Mouse (Mus musculus): Measurements from ENCODE around the gene Tgoln1.

DNA sequence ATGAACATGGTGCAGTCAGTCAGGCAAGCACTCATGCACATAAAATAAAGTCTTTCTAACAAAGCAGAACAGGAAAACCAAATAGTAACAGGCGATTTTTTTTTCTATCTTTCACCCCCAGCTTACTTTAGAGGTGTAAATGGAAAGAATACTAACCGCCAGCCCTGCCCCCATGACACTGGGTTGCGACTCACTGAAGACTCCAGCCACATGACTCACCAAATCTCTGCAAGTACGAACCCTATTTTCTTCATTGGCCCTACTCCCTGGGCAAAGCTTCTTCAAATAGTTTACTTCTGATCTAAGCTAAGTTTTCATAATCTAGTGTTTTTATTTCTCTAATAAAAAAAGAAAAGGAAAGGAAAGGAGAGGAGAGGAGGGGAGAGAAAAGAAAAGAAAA is 27.8 kb upstream of the Tgoln1 start:
- TF ChIP-seq TAL1 (IDR thresholded peaks at IDR 0.05; ENCODE audit: low read length) (no peak), GATA1 (IDR thresholded peaks at IDR 0.05; ENCODE audit: low read length) (no peak)
